Mouse (Mus musculus): Measurements from ENCODE around the gene Kmo. TPM values are rescaled to one million over a fixed set of nuclear protein-coding genes. Genes with fewer than 3 reads are reported as not detected.
A peak's percentile ranks its signal among the peaks of the same experiment; 100 is the strongest.

The Kmo gene
- polyA plus RNA-seq, 1 experiment from 2014 or later: 26.5 TPM

DNA sequence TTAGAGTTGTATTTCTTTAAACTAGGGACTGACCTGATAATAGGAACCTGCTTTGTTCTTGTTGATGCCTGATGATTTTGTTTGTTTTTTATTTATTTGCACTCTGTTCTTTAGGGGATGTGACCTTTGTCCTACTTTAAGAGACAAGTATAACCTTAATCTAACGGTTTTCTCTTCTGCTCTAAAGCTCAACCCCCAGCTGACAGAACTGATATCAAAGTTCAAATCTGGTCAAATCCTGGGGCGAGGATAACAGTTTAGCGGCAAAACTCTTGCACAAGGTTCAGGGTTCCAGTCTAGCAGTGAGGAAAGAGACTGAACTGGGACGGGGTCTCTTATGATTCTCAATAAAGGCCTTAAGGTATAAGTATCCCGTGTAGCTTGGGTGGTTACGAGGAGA lies 9.1 kb downstream of the Kmo start:
- 59% methylated on average over 6 of the region's 6 CpGs for WGBS (ENCODE audit: insufficient replicate concordance)

DNA sequence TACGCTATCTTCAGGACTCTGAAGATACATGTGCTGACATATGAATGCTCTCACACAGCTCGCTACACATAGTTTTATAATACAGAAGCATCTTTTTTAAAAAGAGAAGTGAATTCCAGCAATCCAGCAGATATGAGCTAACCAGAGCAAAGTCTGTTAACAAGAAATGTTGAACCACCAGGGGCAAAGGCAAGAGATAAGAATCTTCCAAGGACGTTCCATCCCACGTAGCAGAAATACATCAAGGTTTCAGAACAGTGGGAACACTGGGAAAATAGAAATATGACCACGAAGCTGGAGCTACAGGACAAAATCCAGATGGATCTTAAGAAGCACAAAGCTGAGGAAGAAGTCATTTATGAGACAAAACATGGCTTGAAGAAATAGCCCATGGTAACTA lies 10.2 kb downstream of the Kmo start:
- Histone ChIP-seq H3K36me3 (replicated peaks; ENCODE audit: insufficient read depth, low read length) (no peaks in the 10 kb centered on the region), H3K9me3 (ENCODE audit: low read length) (no peaks in the 10 kb centered on the region), H3K27me3 (ENCODE audit: insufficient read depth, low read length) (no peaks in the 10 kb centered on the region), H3K4me2 (ENCODE audit: low read depth, low read length) (no peak overlapping the region), H3K4me3 (ENCODE audit: low read depth, low read length) (no peak overlapping the region), H3K9ac (replicated peaks) (no peak overlapping the region), H3K4me1 (ENCODE audit: insufficient read depth) (peaks cover 7% of the 10 kb centered on the region; the same call in 1 of the 2 replicates), H3K27ac (ENCODE audit: low read depth) (0 out of 2 replicates have a peak overlapping the region, but pooled peaks have one; percentile 19)
- ATAC-seq (no peak), DNase-seq (no peak)
- WGBS (ENCODE audit: insufficient replicate concordance): 64% methylated on average over 5 of the region's 5 CpGs
- TF ChIP-seq EP300 (IDR thresholded peaks at IDR 0.05; ENCODE audit: low read depth) (no peak), CTCF (IDR thresholded peaks at IDR 0.05; ENCODE audit: low read depth) (no peak)

More for the DNA sequence above, 9.1 kb downstream of the Kmo start:
- H3K9me3 ChIP-seq (ENCODE audit: low read length): no peaks in the 10 kb centered on the region
- peaks cover 15% of the 10 kb centered on the region for H3K4me1 ChIP-seq (ENCODE audit: insufficient read depth)
- no peaks in the 10 kb centered on the region for H3K36me3 ChIP-seq (replicated peaks; ENCODE audit: insufficient read depth, low read length)
- H3K27ac ChIP-seq (ENCODE audit: low read depth): no peak overlapping the region
- H3K4me2 ChIP-seq (ENCODE audit: low read depth, low read length): no peak overlapping the region
- no peak overlapping the region for H3K4me3 ChIP-seq (ENCODE audit: low read depth, low read length)
- DNase-seq (no peak), ATAC-seq (no peak)
- no peak overlapping the region for H3K9ac ChIP-seq (replicated peaks)
- H3K27me3 ChIP-seq (ENCODE audit: insufficient read depth, low read length): no peaks in the 10 kb centered on the region
- TF ChIP-seq CTCF (IDR thresholded peaks at IDR 0.05; ENCODE audit: low read depth): no peak
- no peak for TF ChIP-seq EP300 (IDR thresholded peaks at IDR 0.05; ENCODE audit: low read depth)

DNA sequence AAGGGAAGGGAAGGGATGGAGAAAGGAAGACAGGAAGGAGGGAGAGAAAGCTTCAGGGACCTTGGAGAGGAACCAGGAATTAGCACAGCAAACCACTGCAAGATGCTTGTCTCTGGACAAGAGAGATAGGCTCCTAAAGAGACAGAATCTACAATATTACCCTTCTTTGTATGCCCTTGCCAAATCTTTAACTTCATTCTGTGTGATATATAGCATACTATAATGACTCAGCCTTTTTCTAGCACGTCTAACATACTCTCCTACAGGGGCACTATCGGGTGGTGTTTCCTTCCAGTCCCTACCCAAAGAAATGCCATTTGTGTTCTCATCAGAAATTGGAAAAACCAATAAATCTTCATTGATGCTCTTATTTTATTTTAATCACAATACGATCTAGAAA lies 10.9 kb downstream of the Kmo start:
- Histone ChIP-seq H3K36me3 (replicated peaks; ENCODE audit: insufficient read depth, low read length) (no peaks in the 10 kb centered on the region), H3K9ac (replicated peaks) (no peak overlapping the region), H3K27me3 (ENCODE audit: insufficient read depth, low read length) (no peaks in the 10 kb centered on the region), H3K4me1 (ENCODE audit: insufficient read depth) (peaks cover 7% of the 10 kb centered on the region; the same call in 1 of the 2 replicates), H3K4me3 (ENCODE audit: low read depth, low read length) (no peak overlapping the region), H3K9me3 (ENCODE audit: low read length) (no peaks in the 10 kb centered on the region), H3K27ac (ENCODE audit: low read depth) (peak overlapping the region; percentile 76), H3K4me2 (ENCODE audit: low read depth, low read length) (no peak overlapping the region)
- TF ChIP-seq CTCF (IDR thresholded peaks at IDR 0.05; ENCODE audit: low read depth) (no peak), EP300 (IDR thresholded peaks at IDR 0.05; ENCODE audit: low read depth) (no peak)
- ATAC-seq (no peak), DNase-seq (no peak)
- WGBS (ENCODE audit: insufficient replicate concordance): 54% methylated on average over 3 of the region's 3 CpGs

DNA sequence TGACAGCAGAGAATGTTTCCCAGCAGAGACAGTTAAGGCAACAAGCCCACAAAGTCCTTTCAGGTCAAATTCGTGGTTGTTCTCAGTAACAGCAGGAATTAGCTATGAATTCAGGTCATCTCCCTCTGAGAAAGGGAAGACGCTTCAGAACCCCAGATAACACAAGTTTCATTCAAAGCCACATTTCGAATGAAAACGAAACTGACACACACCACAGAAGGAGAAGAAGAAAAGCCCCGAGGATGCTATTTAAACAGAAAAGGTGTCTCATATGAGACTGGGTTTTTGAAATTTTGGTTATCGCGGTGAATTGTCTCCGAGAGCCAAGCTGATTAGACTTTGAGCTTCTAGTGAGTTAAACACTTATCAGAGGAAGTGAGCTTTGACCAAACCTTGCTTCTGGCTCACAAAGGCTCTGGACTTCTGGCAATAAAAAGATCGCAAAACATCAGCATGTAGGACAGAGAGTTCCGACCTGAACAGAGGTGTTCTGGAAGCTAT lies 11.6 kb downstream of the Kmo start:
- no peaks in the 10 kb centered on the region for H3K36me3 ChIP-seq (replicated peaks; ENCODE audit: insufficient read depth, low read length)
- peak overlapping the region; percentile 76 for H3K27ac ChIP-seq (ENCODE audit: low read depth)
- WGBS (ENCODE audit: insufficient replicate concordance): 21% methylated on average over 10 of the region's 10 CpGs
- peak overlapping the region; percentile 55 for H3K4me2 ChIP-seq (ENCODE audit: low read depth, low read length)
- ATAC-seq: peak; percentile 76
- no peaks in the 10 kb centered on the region for H3K9me3 ChIP-seq (ENCODE audit: low read length)
- no peak for TF ChIP-seq CTCF (IDR thresholded peaks at IDR 0.05; ENCODE audit: low read depth)
- TF ChIP-seq EP300 (IDR thresholded peaks at IDR 0.05; ENCODE audit: low read depth): no peak
- H3K9ac ChIP-seq (replicated peaks): 0 out of 2 replicates have a peak overlapping the region, but pooled peaks have one; percentile 42
- no peaks in the 10 kb centered on the region for H3K27me3 ChIP-seq (ENCODE audit: insufficient read depth, low read length)
- peak overlapping the region; percentile 36 for H3K4me3 ChIP-seq (ENCODE audit: low read depth, low read length)
- H3K4me1 ChIP-seq (ENCODE audit: insufficient read depth): peaks cover 10% of the 10 kb centered on the region; the same call in 1 of the 2 replicates
- DNase-seq: no peak

DNA sequence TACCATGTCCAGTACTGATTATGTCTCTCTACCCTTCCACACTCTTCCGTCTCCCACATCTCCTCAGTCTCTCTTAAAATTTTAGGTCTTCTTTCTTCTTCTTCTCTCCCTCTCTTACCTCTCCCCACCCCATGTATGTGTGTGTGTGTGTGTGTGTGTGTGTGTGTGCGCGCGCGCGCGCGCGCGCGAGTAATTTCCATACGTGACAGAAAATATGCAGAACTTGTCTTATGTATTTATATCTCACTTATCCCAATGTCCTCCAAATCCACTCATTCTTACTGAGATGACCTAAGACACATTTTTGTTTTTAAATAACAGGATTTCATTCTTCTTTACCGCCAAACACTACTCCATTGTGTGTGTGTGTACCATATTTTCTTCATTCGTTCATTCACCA lies 12.3 kb downstream of the Kmo start:
- H3K27ac ChIP-seq (ENCODE audit: low read depth): peak overlapping the region; percentile 76
- H3K4me2 ChIP-seq (ENCODE audit: low read depth, low read length): peak overlapping the region; percentile 55
- H3K27me3 ChIP-seq (ENCODE audit: insufficient read depth, low read length): no peaks in the 10 kb centered on the region
- WGBS (ENCODE audit: insufficient replicate concordance): 88% methylated on average over 14 of the region's 14 CpGs
- DNase-seq: no peak
- TF ChIP-seq CTCF (IDR thresholded peaks at IDR 0.05; ENCODE audit: low read depth) (no peak), EP300 (IDR thresholded peaks at IDR 0.05; ENCODE audit: low read depth) (no peak)
- H3K9me3 ChIP-seq (ENCODE audit: low read length): no peaks in the 10 kb centered on the region
- peak overlapping the region; percentile 36 for H3K4me3 ChIP-seq (ENCODE audit: low read depth, low read length)
- H3K4me1 ChIP-seq (ENCODE audit: insufficient read depth): peaks cover 10% of the 10 kb centered on the region; the same call in 1 of the 2 replicates
- H3K36me3 ChIP-seq (replicated peaks; ENCODE audit: insufficient read depth, low read length): no peaks in the 10 kb centered on the region
- no peak for ATAC-seq
- no peak overlapping the region for H3K9ac ChIP-seq (replicated peaks)

DNA sequence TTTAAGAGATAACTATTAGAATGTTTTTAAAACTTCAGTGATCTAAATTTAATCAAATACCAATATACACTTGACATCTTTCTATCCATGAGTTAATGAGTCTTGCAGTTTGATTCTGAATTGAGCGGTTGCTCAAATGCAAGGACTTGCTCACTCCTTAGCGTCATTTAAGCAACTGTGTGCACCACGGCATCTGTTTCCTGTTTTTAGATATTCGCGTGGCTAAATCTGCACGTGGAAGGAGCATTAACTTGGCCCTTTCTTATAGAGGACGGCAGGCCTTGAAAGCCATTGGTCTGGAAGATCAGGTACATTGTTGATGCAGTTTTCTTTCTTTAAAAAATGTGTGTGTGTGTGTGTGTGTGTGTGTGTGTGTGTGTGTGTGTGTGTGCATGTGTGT lies 17.5 kb downstream of the Kmo start:
- peaks cover 12% of the 10 kb centered on the region; the same call in 1 of the 2 replicates for H3K4me1 ChIP-seq (ENCODE audit: insufficient read depth)
- H3K4me2 ChIP-seq (ENCODE audit: low read depth, low read length): no peak overlapping the region
- 28% methylated on average over 7 of the region's 7 CpGs for WGBS (ENCODE audit: insufficient replicate concordance)
- TF ChIP-seq CTCF (IDR thresholded peaks at IDR 0.05; ENCODE audit: low read depth) (no peak), EP300 (IDR thresholded peaks at IDR 0.05; ENCODE audit: low read depth) (no peak)
- H3K9me3 ChIP-seq (ENCODE audit: low read length): no peaks in the 10 kb centered on the region
- no peak for DNase-seq
- no peak overlapping the region for H3K27ac ChIP-seq (ENCODE audit: low read depth)
- ATAC-seq: 0 out of 2 replicates have a peak, but pooled peaks have one; percentile 25
- no peak overlapping the region for H3K9ac ChIP-seq (replicated peaks)
- no peaks in the 10 kb centered on the region for H3K36me3 ChIP-seq (replicated peaks; ENCODE audit: insufficient read depth, low read length)
- no peaks in the 10 kb centered on the region for H3K27me3 ChIP-seq (ENCODE audit: insufficient read depth, low read length)
- no peak overlapping the region for H3K4me3 ChIP-seq (ENCODE audit: low read depth, low read length)

All from liver, postnatal 0 days (tissue).